Mouse (Mus musculus) liver, embryonic 14.5 days (tissue): ENCODE data around the gene Pcbp1. TPM values are rescaled to one million over a fixed set of nuclear protein-coding genes. Genes with fewer than 3 reads are reported as not detected.

Source experiments
- ATAC-seq: fragments of 200-750 bp; cut with Nextera tagmentation; 2 replicates; pipeline ENCODE4 v1.8.0; 2017; ENCODE audit warnings: moderate number of reproducible peaks, mild to moderate bottlenecking, moderate library complexity; ENCODE audit not compliant: insufficient read depth
- DNase-seq, 3 experiments: peaks; one replicate each; pipeline ENCODE4 v3.0.0-alpha.2; 2012 to 2013; ENCODE audit warnings: low read depth in 3 of 3, low spot score in 3 of 3
- H3K27ac ChIP-seq: fragments of 300-500 bp; sonication (generic); 2 replicates; pipeline ENCODE4 v1.5.1; 2014; ENCODE audit warnings: moderate library complexity, mild to moderate bottlenecking, control low read depth, inconsistent platforms
- H3K27me3 ChIP-seq: fragments of 300-500 bp; sonication (generic); 2 replicates; pipeline ENCODE4 v1.6.1; 2014; ENCODE audit warnings: mild to moderate bottlenecking, low read length, moderate library complexity; ENCODE audit not compliant: control insufficient read depth, insufficient read depth
- H3K36me3 ChIP-seq: fragments of 300-500 bp; sonication (generic); replicated peaks from 2 replicates; pipeline ENCODE4 v1.6.1; 2014; ENCODE audit warnings: low read depth; ENCODE audit not compliant: control insufficient read depth, insufficient read depth
- H3K4me1 ChIP-seq, 2 experiments: fragments of 200-500 bp in 1 of 2; fragments of 300-500 bp in 1 of 2; sonication (generic) in 1 of 2; replicated peaks; 2 replicates each; pipeline ENCODE4 v1.6.1; 2012 to 2014; ENCODE audit warnings: antibody characterized with exemption in 1 of 2, inconsistent platforms in 1 of 2, low read length in 1 of 2; ENCODE audit not compliant: control insufficient read depth in 2 of 2, insufficient read depth in 2 of 2
- H3K4me2 ChIP-seq: fragments of 300-500 bp; sonication (generic); 2 replicates; pipeline ENCODE4 v1.6.1; 2014; ENCODE audit warnings: low read depth, mild to moderate bottlenecking, control low read depth, moderate library complexity
- H3K4me3 ChIP-seq, 2 experiments: fragments of 200-500 bp in 1 of 2; fragments of 300-500 bp in 1 of 2; sonication (generic) in 1 of 2; 2 replicates each; pipeline ENCODE4 v1.5.1; 2012 to 2014; ENCODE audit warnings: low read depth in 2 of 2, low read length in 2 of 2, mild to moderate bottlenecking in 2 of 2, control low read depth in 1 of 2, inconsistent platforms in 1 of 2, moderate library complexity in 1 of 2; ENCODE audit not compliant: insufficient read depth in 1 of 2
- H3K9ac ChIP-seq: fragments of 300-500 bp; sonication (generic); replicated peaks from 2 replicates; pipeline ENCODE4 v1.6.1; 2014; ENCODE audit warnings: mild to moderate bottlenecking, control low read depth, moderate library complexity
- H3K9me3 ChIP-seq: fragments of 300-500 bp; sonication (generic); 2 replicates; pipeline ENCODE4 v1.6.1; 2016; ENCODE audit warnings: low read length, mixed read lengths; ENCODE audit not compliant: control insufficient read depth
- CTCF ChIP-seq: IDR thresholded peaks from 2 replicates; pipeline ENCODE4 v1.5.1; 2016; ENCODE audit warnings: antibody characterized with exemption, low read depth, control low read depth
- EP300 ChIP-seq: IDR thresholded peaks from 2 replicates; pipeline ENCODE4 v1.6.1; 2016; ENCODE audit warnings: antibody characterized with exemption, low read depth
- microRNA-seq: library from miRNA; unstranded; fragments of <30 nt; microRNA quantifications from one replicate; pipeline ENCODE4, GENCODE M21; 2016
- polyA plus RNA-seq, 2 experiments: library from polyadenylated mRNA; depleted of rRNA in 1 of 2; stranded (reverse) in 1 of 2; unstranded in 1 of 2; fragments of >200 nt; fragmentation: Nextera tagmentation in 1 of 2; extraction: Ambion mirVana in 1 of 2; gene quantifications; 2 replicates each; pipeline versions ENCODE4 v1.2.1 to v1.2.3; 2012 to 2014

Pcbp1 gene
- polyA plus RNA-seq, 2 experiments, result 136 to 188 TPM

- Histone ChIP-seq H3K9me3 (no peaks in the 10 kb centered on the region), H3K27ac (no peak overlapping the region), H3K4me3 (no peak overlapping the region), H3K4me2 (no peak overlapping the region), H3K36me3 (no peaks in the 10 kb centered on the region), H3K27me3 (no peaks in the 10 kb centered on the region), H3K9ac (no peak overlapping the region), H3K4me1 (peaks cover 17 to 33% of the 10 kb centered on the region in 2 experiments)
- DNase-seq (no peak), ATAC-seq (no peak)
- TF ChIP-seq CTCF (no peak), EP300 (no peak)
Observed at GRCm38 (mm10) chr6:86474646-86475181, 51.4 kb downstream of the Pcbp1 start.

Small RNAs within 50 kb of the gene (microRNA-seq; reads per million reads assigned to microRNA genes)
- gene Gm22184, result not detected

Other genes with a start within 250 kb of the Pcbp1 start
- 15.5 and 27.6 TPM in 2 replicates for gene Fam136a, start 160.7 kb downstream of the Pcbp1 start, polyA plus RNA-seq (2012; rRNA removed)
- 62.8 and 64.8 TPM in 2 replicates for gene Fam136a, start 160.7 kb downstream of the Pcbp1 start, polyA plus RNA-seq (2014; fragmentation: Nextera tagmentation; extraction: Ambion mirVana)
- gene Snrpg, start 155.0 kb downstream of the Pcbp1 start, polyA plus RNA-seq (2012; rRNA removed), result 91.4 and 135 TPM in 2 replicates
- gene Snrpg, start 155.0 kb downstream of the Pcbp1 start, polyA plus RNA-seq (2014; fragmentation: Nextera tagmentation; extraction: Ambion mirVana), result 440 and 462 TPM in 2 replicates
- 17.7 and 22.0 TPM in 2 replicates for gene Pcyox1, start 129.2 kb downstream of the Pcbp1 start, polyA plus RNA-seq (2012; rRNA removed)
- gene Pcyox1, start 129.2 kb downstream of the Pcbp1 start, polyA plus RNA-seq (2014; fragmentation: Nextera tagmentation; extraction: Ambion mirVana), result 37.7 and 39.4 TPM in 2 replicates
- 13.5 and 14.7 TPM in 2 replicates for gene Tia1, start 122.1 kb downstream of the Pcbp1 start, polyA plus RNA-seq (2012; rRNA removed)
- 16.0 and 16.9 TPM in 2 replicates for gene Tia1, start 122.1 kb downstream of the Pcbp1 start, polyA plus RNA-seq (2014; fragmentation: Nextera tagmentation; extraction: Ambion mirVana)
- gene Gm44790, start 99.7 kb downstream of the Pcbp1 start, polyA plus RNA-seq (2012; rRNA removed), result 0.11 TPM in 1 of 2 replicates, not detected in the other
- not detected in 2 replicates for gene Gm44790, start 99.7 kb downstream of the Pcbp1 start, polyA plus RNA-seq (2014; fragmentation: Nextera tagmentation; extraction: Ambion mirVana)
- gene C87436, start 87.9 kb downstream of the Pcbp1 start, polyA plus RNA-seq (2012; rRNA removed), result 4.7 and 6.2 TPM in 2 replicates
- 10.5 and 10.7 TPM in 2 replicates for gene C87436, start 87.9 kb downstream of the Pcbp1 start, polyA plus RNA-seq (2014; fragmentation: Nextera tagmentation; extraction: Ambion mirVana)
- gene Asprv1, start 101.8 kb upstream of the Pcbp1 start, polyA plus RNA-seq (2012; rRNA removed), result 0.26 and 0.33 TPM in 2 replicates
- 0.23 and 0.28 TPM in 2 replicates for gene Asprv1, start 101.8 kb upstream of the Pcbp1 start, polyA plus RNA-seq (2014; fragmentation: Nextera tagmentation; extraction: Ambion mirVana)
- gene Mxd1, start 142.8 kb upstream of the Pcbp1 start, polyA plus RNA-seq (2012; rRNA removed), result 17.8 and 18.7 TPM in 2 replicates
- 30.3 and 32.5 TPM in 2 replicates for gene Mxd1, start 142.8 kb upstream of the Pcbp1 start, polyA plus RNA-seq (2014; fragmentation: Nextera tagmentation; extraction: Ambion mirVana)
- gene Snrnp27, start 158.2 kb upstream of the Pcbp1 start, polyA plus RNA-seq (2012; rRNA removed), result 13.6 and 27.2 TPM in 2 replicates
- gene Snrnp27, start 158.2 kb upstream of the Pcbp1 start, polyA plus RNA-seq (2014; fragmentation: Nextera tagmentation; extraction: Ambion mirVana), result 54.5 and 58.2 TPM in 2 replicates
- 3.6 and 4.8 TPM in 2 replicates for gene Gmcl1, start 207.1 kb upstream of the Pcbp1 start, polyA plus RNA-seq (2012; rRNA removed)
- 7.4 and 8.3 TPM in 2 replicates for gene Gmcl1, start 207.1 kb upstream of the Pcbp1 start, polyA plus RNA-seq (2014; fragmentation: Nextera tagmentation; extraction: Ambion mirVana)